Mouse (Mus musculus): ENCODE results near the gene Slc26a1.

Slc26a1 gene

GRCm38 (mm10) chr5:108675251-108675816, at the start of gene Slc26a1:
TSS of gene Slc26a1 (minus strand) at chr5:108675569.
- no peak for DNase-seq

- DNase-seq = no peak
Measured at GRCm38 (mm10) chr5:108724006-108724405, 48.6 kb upstream of the Slc26a1 start.

GRCm38 (mm10) chr5:108719761-108720160, 44.4 kb upstream of the Slc26a1 start:
- DNase-seq = no peak

GRCm38 (mm10) chr5:108718051-108718450, 42.7 kb upstream of the Slc26a1 start:
- no peak for DNase-seq

- DNase-seq = no peak
Measured at GRCm38 (mm10) chr5:108715974-108716373, 40.6 kb upstream of the Slc26a1 start.

- peak; percentile 22 for DNase-seq
Measured at GRCm38 (mm10) chr5:108714149-108714548, 38.8 kb upstream of the Slc26a1 start.

- DNase-seq = no peak
Measured at GRCm38 (mm10) chr5:108713691-108714090, 38.3 kb upstream of the Slc26a1 start.

- no peak for DNase-seq
Measured at GRCm38 (mm10) chr5:108713096-108713495, 37.7 kb upstream of the Slc26a1 start.

GRCm38 (mm10) chr5:108711968-108712367, 36.6 kb upstream of the Slc26a1 start:
- no peak for DNase-seq

GRCm38 (mm10) chr5:108708981-108709731, 33.8 kb upstream of the Slc26a1 start:
- no peak for DNase-seq

GRCm38 (mm10) chr5:108708419-108708818, 33.0 kb upstream of the Slc26a1 start:
- DNase-seq = no peak

- DNase-seq = no peak
Measured at GRCm38 (mm10) chr5:108707758-108708157, 32.4 kb upstream of the Slc26a1 start.

- DNase-seq = no peak
Measured at GRCm38 (mm10) chr5:108703754-108704626, 28.6 kb upstream of the Slc26a1 start.

GRCm38 (mm10) chr5:108701341-108702021, 26.1 kb upstream of the Slc26a1 start:
- DNase-seq = no peak

- no peak for DNase-seq
Measured at GRCm38 (mm10) chr5:108700346-108700745, 25.0 kb upstream of the Slc26a1 start.

GRCm38 (mm10) chr5:108697341-108697753, 22.0 kb upstream of the Slc26a1 start:
- DNase-seq = peak; percentile 47

GRCm38 (mm10) chr5:108696542-108696941, 21.2 kb upstream of the Slc26a1 start:
- no peak for DNase-seq

GRCm38 (mm10) chr5:108695861-108696260, 20.5 kb upstream of the Slc26a1 start:
- DNase-seq = no peak

GRCm38 (mm10) chr5:108694352-108695261, 19.2 kb upstream of the Slc26a1 start:
- DNase-seq = peak; percentile 34

GRCm38 (mm10) chr5:108693872-108694288, 18.5 kb upstream of the Slc26a1 start:
- DNase-seq = peak; percentile 85

GRCm38 (mm10) chr5:108692271-108692670, 16.9 kb upstream of the Slc26a1 start, which contains the start of gene Fgfrl1:
TSS of gene Fgfrl1 (plus strand) at chr5:108692382.
- peak; percentile 46 for DNase-seq

GRCm38 (mm10) chr5:108691152-108691551, 15.8 kb upstream of the Slc26a1 start:
- DNase-seq = no peak
